Comparison of ENCODE assay signal across 27 mouse cellular contexts in the genomic region with DNA sequence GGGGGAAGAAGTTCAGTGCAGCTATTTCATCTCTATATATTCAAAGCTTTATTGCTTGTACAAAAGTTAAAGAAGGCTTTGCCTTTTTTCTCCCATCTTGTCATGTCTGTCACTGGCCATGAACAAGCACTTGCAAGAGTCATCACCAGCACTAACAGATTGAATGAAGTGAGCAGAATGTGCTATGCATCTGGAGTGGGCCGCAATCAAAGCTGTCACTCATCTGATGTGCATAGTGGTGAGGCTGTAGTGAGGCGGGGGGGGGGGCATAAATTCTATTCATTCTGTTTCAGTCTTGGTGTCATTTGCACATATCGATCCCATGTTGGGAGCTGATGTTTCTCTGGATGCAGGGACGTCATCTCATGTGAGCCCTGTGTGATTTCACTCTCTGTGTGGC.
A peak's percentile ranks its signal among the peaks of the same experiment; 100 is the strongest.
DNase-seq lines count a peak whose midpoint lies in the region; ATAC-seq lines count a peak whose summit lies in the region.
"Had no signal": no experiment of that assay in that cellular context is flagged by ENCODE, and none has a peak within 500 bp of the region (broad histone marks: within the 10 kb centered on the region; RNA-seq: fewer than 3 reads in every experiment).

No protein-coding gene starts in this region.

- no peaks in the 10 kb centered on the region for H3K36me3 ChIP-seq in forebrain, embryonic 14.5 days (ENCODE audit: control insufficient read depth, insufficient read depth, low read length)
- H3K36me3 ChIP-seq in forebrain, embryonic 13.5 days (ENCODE audit: poor library complexity, severe bottlenecking) = no peaks in the 10 kb centered on the region
- no peaks in the 10 kb centered on the region for H3K36me3 ChIP-seq in heart, embryonic 10.5 days
- H3K36me3 ChIP-seq: embryonic facial prominence, embryonic 13.5 days; embryonic facial prominence, embryonic 15.5 days; forebrain, embryonic 10.5 days; forebrain, embryonic 12.5 days; G1E had no signal

- 0 out of 2 replicates have a peak, but pooled peaks cover 5% of the 10 kb centered on the region for H3K4me1 ChIP-seq in forebrain, embryonic 14.5 days (ENCODE audit: control insufficient read depth, insufficient read depth, low read length)
- peaks cover 9% of the 10 kb centered on the region for H3K4me1 ChIP-seq in forebrain, embryonic 13.5 days
- H3K4me1 ChIP-seq in heart, embryonic 10.5 days = 0 out of 2 replicates have a peak, but pooled peaks cover 4% of the 10 kb centered on the region
- H3K4me1 ChIP-seq: embryonic facial prominence, embryonic 13.5 days; embryonic facial prominence, embryonic 15.5 days; forebrain, embryonic 10.5 days had no signal

- no peak overlapping the region for H3K4me2 ChIP-seq in forebrain, embryonic 14.5 days (ENCODE audit: low read length)
- no peak overlapping the region for H3K4me2 ChIP-seq in forebrain, embryonic 13.5 days
- H3K4me2 ChIP-seq: embryonic facial prominence, embryonic 13.5 days; embryonic facial prominence, embryonic 15.5 days; forebrain, embryonic 12.5 days had no signal

- peak; percentile 54; the same call in 1 of the 2 replicates for ATAC-seq in forebrain, embryonic 14.5 days
- ATAC-seq in forebrain, embryonic 13.5 days = no peak
- ATAC-seq: activated CD4-positive, CD25-positive, alpha-beta regulatory T cell, adult 4 months; CD4-positive, CD25-positive, alpha-beta regulatory T cell, adult 4 months; Patski had no signal

- H3K9me3 ChIP-seq in forebrain, embryonic 14.5 days (replicated peaks; ENCODE audit: control insufficient read depth, low read length) = no peaks in the 10 kb centered on the region
- no peaks in the 10 kb centered on the region for H3K9me3 ChIP-seq in forebrain, embryonic 13.5 days (replicated peaks)
- no peaks in the 10 kb centered on the region for H3K9me3 ChIP-seq in heart, embryonic 10.5 days
- H3K9me3 ChIP-seq: embryonic facial prominence, embryonic 13.5 days; embryonic facial prominence, embryonic 15.5 days; forebrain, embryonic 10.5 days; forebrain, embryonic 12.5 days; G1E had no signal

- no peak overlapping the region for H3K27ac ChIP-seq in forebrain, embryonic 14.5 days (ENCODE audit: low read depth, low read length)
- H3K27ac ChIP-seq in forebrain, embryonic 13.5 days = no peak overlapping the region
- H3K27ac ChIP-seq in heart, embryonic 10.5 days = no peak overlapping the region
- H3K27ac ChIP-seq: embryonic facial prominence, embryonic 13.5 days; embryonic facial prominence, embryonic 15.5 days; forebrain, embryonic 10.5 days; forebrain, embryonic 12.5 days had no signal

- no peak overlapping the region for H3K9ac ChIP-seq in forebrain, embryonic 14.5 days (ENCODE audit: low read length)
- H3K9ac ChIP-seq in forebrain, embryonic 13.5 days = no peak overlapping the region
- H3K9ac ChIP-seq: embryonic facial prominence, embryonic 13.5 days; embryonic facial prominence, embryonic 15.5 days; forebrain, embryonic 12.5 days had no signal

- no peaks in the 10 kb centered on the region for H3K27me3 ChIP-seq in forebrain, embryonic 14.5 days (replicated peaks; ENCODE audit: control insufficient read depth, insufficient read depth, low read length)
- no peaks in the 10 kb centered on the region for H3K27me3 ChIP-seq in forebrain, embryonic 13.5 days
- H3K27me3 ChIP-seq in heart, embryonic 10.5 days (ENCODE audit: insufficient read depth, poor library complexity, severe bottlenecking) = no peaks in the 10 kb centered on the region
- H3K27me3 ChIP-seq: CH12.LX; embryonic facial prominence, embryonic 13.5 days; embryonic facial prominence, embryonic 15.5 days; forebrain, embryonic 12.5 days had no signal

- DNase-seq in forebrain, embryonic 14.5 days (ENCODE audit: low spot score) = no peak
- DNase-seq in heart, adult 11 months = peak; percentile 33
- DNase-seq in heart, embryonic 10.5 days (ENCODE audit: low spot score) = no peak
- peak; percentile 29 for DNase-seq in layer of hippocampus, adult 9-11 months
- no peak for DNase-seq in layer of hippocampus, adult 9-10 months (ENCODE audit: low spot score)
- DNase-seq: adrenal gland, adult 8-10 months; adrenal gland, postnatal 14 days; adrenal gland, postnatal 36 days; B cell, adult 2 months; cerebellum, adult 11 months; cerebellum, adult 18-20 months; cerebellum, adult 8-10 months; cerebellum, adult 9-11 months; cerebellum, postnatal 14 days; cerebellum, postnatal 36 days; embryo, embryonic 11 days had no signal

- no peak overlapping the region for H3K4me3 ChIP-seq in forebrain, embryonic 14.5 days (ENCODE audit: low read depth, low read length)
- H3K4me3 ChIP-seq in forebrain, embryonic 13.5 days = no peak overlapping the region
- no peak overlapping the region for H3K4me3 ChIP-seq in heart, embryonic 10.5 days
- H3K4me3 ChIP-seq: embryonic facial prominence, embryonic 13.5 days; embryonic facial prominence, embryonic 15.5 days; erythroblast, embryonic 14.5 days; forebrain, embryonic 10.5 days; forebrain, embryonic 12.5 days had no signal

- WGBS in forebrain, embryonic 14.5 days = 75% methylated on average over 4 of the region's 4 CpGs
- 73% methylated on average over 4 of the region's 4 CpGs for WGBS in forebrain, embryonic 13.5 days
- WGBS in heart, embryonic 10.5 days = 80% methylated on average over 4 of the region's 4 CpGs

Comparison
In these comparisons a context has a peak if more than half of its experiments do, and no peak if none do; other contexts are left out.
1. DNase-seq: peak in heart, adult 11 months (single experiment) and layer of hippocampus, adult 9-11 months (single experiment); none in forebrain, embryonic 14.5 days (single experiment), heart, embryonic 10.5 days (single experiment) and layer of hippocampus, adult 9-10 months (single experiment).